Mouse (Mus musculus): ENCODE measurements around the gene Gpd2. TPM values are rescaled to one million over a fixed set of nuclear protein-coding genes. Genes with fewer than 3 reads are reported as not detected.
A peak's percentile ranks its signal among the peaks of the same experiment; 100 is the strongest.

Gene Gpd2
- polyA plus RNA-seq, 1 experiment from 2014 or later, result 27.6 TPM

GRCm38 (mm10) chr2:57411551-57411950 is 174.1 kb downstream of the Gpd2 start:
- Histone ChIP-seq H3K4me2 (replicated peaks) (no peak overlapping the region), H3K27me3 (no peaks in the 10 kb centered on the region), H3K4me1 (peaks cover 9% of the 10 kb centered on the region), H3K9ac (replicated peaks) (no peak overlapping the region), H3K27ac (replicated peaks) (no peak overlapping the region), H3K4me3 (no peak overlapping the region), H3K9me3 (no peaks in the 10 kb centered on the region), H3K36me3 (no peaks in the 10 kb centered on the region)
- WGBS, result 88% methylated on average over 2 of the region's 2 CpGs
- no peak for ATAC-seq (replicated peaks)

DNA sequence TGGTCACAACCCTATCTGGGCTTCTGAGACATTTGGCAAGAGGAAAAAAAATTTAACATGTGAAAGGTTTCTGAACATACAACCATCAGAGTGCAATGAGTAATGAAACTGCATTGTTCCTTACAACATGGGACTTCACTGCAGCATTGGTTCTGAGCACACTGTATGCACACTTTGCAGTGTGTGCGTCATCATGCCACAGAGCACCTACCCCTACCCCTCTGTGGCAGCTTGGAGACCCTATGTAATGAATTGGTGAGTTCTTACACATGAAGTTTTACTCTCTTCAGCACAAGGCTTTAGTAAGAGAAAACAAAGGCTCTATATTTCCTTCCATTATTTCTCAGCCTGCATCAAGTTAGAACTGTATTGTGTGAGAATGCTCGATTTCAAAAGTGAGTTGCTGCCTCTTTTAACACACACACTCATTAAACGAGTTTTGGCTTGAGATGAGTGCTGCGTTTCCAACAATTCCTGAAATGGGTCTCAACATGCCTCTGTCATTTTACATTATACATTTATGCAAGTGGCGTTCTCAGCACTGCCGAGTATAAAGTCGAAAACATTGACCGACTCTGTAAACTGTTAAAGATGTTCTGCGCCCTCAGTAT is 177.2 kb downstream of the Gpd2 start:
- Histone ChIP-seq H3K9ac (replicated peaks) (no peak overlapping the region), H3K4me3 (no peak overlapping the region), H3K4me1 (peaks cover 9% of the 10 kb centered on the region), H3K36me3 (no peaks in the 10 kb centered on the region), H3K27me3 (no peaks in the 10 kb centered on the region), H3K27ac (replicated peaks) (no peak overlapping the region; the same call in 1 of the 2 replicates), H3K9me3 (no peaks in the 10 kb centered on the region), H3K4me2 (replicated peaks) (no peak overlapping the region)
- peak; percentile 67; the same call in 1 of the 2 replicates for ATAC-seq (replicated peaks)
- WGBS, result 32% methylated on average over 9 of the region's 9 CpGs

DNA sequence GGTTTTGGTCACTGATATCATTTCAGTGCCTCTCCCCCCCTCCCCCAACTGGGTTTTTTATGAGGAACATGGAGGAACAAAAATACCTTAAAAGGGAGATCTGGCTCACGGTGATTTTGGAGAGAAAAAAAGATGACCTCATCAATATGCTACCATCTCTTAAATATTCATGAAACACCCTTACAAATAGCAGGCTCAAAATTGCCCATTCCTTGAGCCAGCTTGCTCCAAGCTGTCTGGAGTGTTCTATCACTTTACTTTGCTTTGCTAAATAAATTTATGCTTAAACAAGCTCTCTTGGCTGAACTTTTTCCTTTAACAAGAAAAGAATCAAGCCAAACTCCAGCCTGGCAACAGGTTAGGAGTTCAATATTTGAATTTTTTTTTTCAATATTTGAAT is 179.3 kb downstream of the Gpd2 start:
- Histone ChIP-seq H3K4me2 (replicated peaks) (no peak overlapping the region), H3K36me3 (no peaks in the 10 kb centered on the region), H3K4me3 (no peak overlapping the region), H3K4me1 (peaks cover 9% of the 10 kb centered on the region), H3K27ac (replicated peaks) (no peak overlapping the region), H3K27me3 (no peaks in the 10 kb centered on the region), H3K9ac (replicated peaks) (no peak overlapping the region), H3K9me3 (no peaks in the 10 kb centered on the region)
- 19% methylated on average over 1 of the region's 1 CpGs for WGBS
- ATAC-seq (replicated peaks), result peak; percentile 71

Other genes starting within 250 kb of the Gpd2 start
- gene Nr4a2, start 113.6 kb upstream of the Gpd2 start, polyA plus RNA-seq (2015; fragmentation: Nextera tagmentation; extraction: Ambion mirVana), result 22.2 and 31.9 TPM in 2 replicates